Mouse (Mus musculus) fibroblast of lung, adult 2 months (primary cell): Measurements from ENCODE around the gene Gm10424.
"Not testable (repeated sequence)": the region's sequence is repeated elsewhere in the genome, so short reads cannot be mapped to it uniquely, and the experiment has no call there.

Source experiments
- DNase-seq: peaks from one replicate; pipeline ENCODE4 v3.0.0-alpha.2; 2011; ENCODE audit warnings: low read depth

Gene Gm10424

GRCm38 (mm10) chr5:95272668-95273067, at the start of gene Gm10424:
Gene Gm10424, minus strand, starts transcription at chr5:95272768.
- DNase-seq, result not testable (repeated sequence)

DNA sequence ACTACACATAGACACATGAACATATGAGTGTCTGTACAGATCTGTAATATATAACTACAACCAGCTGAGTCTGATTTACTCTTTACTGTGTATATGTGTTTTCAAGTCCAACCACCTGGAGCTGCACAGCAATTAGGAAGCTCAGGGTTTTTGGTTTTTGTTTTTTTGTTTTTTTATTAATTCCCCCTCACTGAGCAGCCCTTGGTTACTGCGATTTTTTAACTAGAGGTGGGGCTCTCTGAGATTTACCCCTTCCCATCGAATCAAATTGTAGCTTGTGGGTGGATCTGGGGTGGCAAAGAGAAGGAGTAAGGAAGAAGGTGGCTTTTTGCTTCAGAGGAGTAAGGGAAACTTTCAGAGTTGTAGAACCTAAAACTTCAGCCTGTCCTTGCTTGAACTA, 33.0 kb upstream of the Gm10424 start, which contains the start of gene Gm3259:
Gm3259 (plus strand) TSS at position 301 of the 400 bp plus-strand sequence.
- not testable (repeated sequence) for DNase-seq
